Mouse (Mus musculus) hindbrain, embryonic 11.5 days (tissue): ENCODE data around the gene Mboat2. TPM values are rescaled to one million over a fixed set of nuclear protein-coding genes. Genes with fewer than 3 reads are reported as not detected.

Source experiments
- ATAC-seq: fragments of 200-750 bp; cut with Nextera tagmentation; 2 replicates; pipeline ENCODE4 v1.8.0; 2017; ENCODE audit warnings: mild to moderate bottlenecking, moderate TSS enrichment, moderate library complexity; ENCODE audit not compliant: low FRiP score
- DNase-seq: peaks from one replicate; pipeline ENCODE4 v3.0.0-alpha.2; 2015; ENCODE audit warnings: low spot score
- H3K27ac ChIP-seq: fragments of 300-500 bp; sonication (generic); 2 replicates; pipeline ENCODE4 v1.5.1; 2014; ENCODE audit warnings: mild to moderate bottlenecking, low read depth, low read length
- H3K27me3 ChIP-seq: fragments of 300-500 bp; sonication (generic); 2 replicates; pipeline ENCODE4 v1.6.1; 2014; ENCODE audit warnings: mild to moderate bottlenecking, low read length, moderate library complexity, mixed read lengths; ENCODE audit not compliant: control insufficient read depth, insufficient read depth
- H3K36me3 ChIP-seq: fragments of 300-500 bp; sonication (generic); 2 replicates; pipeline ENCODE4 v1.6.1; 2014; ENCODE audit warnings: mild to moderate bottlenecking, low read length, moderate library complexity, mixed read lengths; ENCODE audit not compliant: control insufficient read depth, insufficient read depth
- H3K4me1 ChIP-seq: fragments of 300-500 bp; sonication (generic); replicated peaks from 2 replicates; pipeline ENCODE4 v1.6.1; 2014; ENCODE audit warnings: low read length, mixed read lengths; ENCODE audit not compliant: control insufficient read depth, insufficient read depth
- H3K4me2 ChIP-seq: fragments of 300-500 bp; sonication (generic); replicated peaks from 2 replicates; pipeline ENCODE4 v1.6.1; 2014; ENCODE audit warnings: mild to moderate bottlenecking, low read depth, low read length
- H3K4me3 ChIP-seq: fragments of 300-500 bp; sonication (generic); 2 replicates; pipeline ENCODE4 v1.5.1; 2014; ENCODE audit warnings: low read depth, low read length
- H3K9ac ChIP-seq: fragments of 300-500 bp; sonication (generic); 2 replicates; pipeline ENCODE4 v1.6.1; 2014; ENCODE audit warnings: low read depth, low read length
- H3K9me3 ChIP-seq: fragments of 300-500 bp; sonication (generic); 2 replicates; pipeline ENCODE4 v1.6.1; 2016; ENCODE audit warnings: low read length; ENCODE audit not compliant: control insufficient read depth
- WGBS: fragments of 180-500 bp; shearing (Covaris S2); extraction: QIAGEN DNeasy Blood & Tissue Kit; methylation state at CpG from one replicate; pipeline ENCODE4 v1.1.7; 2014; 5-methylcytosine and 5-hydroxymethylcytosine counted together
- polyA plus RNA-seq: library from polyadenylated mRNA; unstranded; fragments of >200 nt; fragmentation: Nextera tagmentation; extraction: Ambion mirVana; gene quantifications from 2 replicates; pipeline ENCODE4 v1.2.1, GENCODE M21; 2014

Mboat2 gene
- polyA plus RNA-seq, 1 experiment from 2014 or later: 59.5 TPM

- DNase-seq: peak; percentile 33
- Histone ChIP-seq H3K36me3 (no peaks in the 10 kb centered on the region), H3K27ac (no peak overlapping the region), H3K4me2 (no peak overlapping the region), H3K4me1 (peaks cover 2% of the 10 kb centered on the region; the same call in 1 of the 2 replicates), H3K9ac (no peak overlapping the region), H3K27me3 (no peaks in the 10 kb centered on the region), H3K9me3 (no peaks in the 10 kb centered on the region), H3K4me3 (no peak overlapping the region)
- no peak for ATAC-seq
- WGBS: 16% methylated on average over 4 of the region's 4 CpGs
These were observed 40.2 kb downstream of the Mboat2 start for GRCm38 (mm10) chr12:24870901-24871300.

GRCm38 (mm10) chr12:24872264-24872663 lies 41.6 kb downstream of the Mboat2 start:
- 95% methylated on average over 8 of the region's 8 CpGs for WGBS
- H3K36me3 ChIP-seq: no peaks in the 10 kb centered on the region
- ATAC-seq (no peak), DNase-seq (no peak)
- H3K9ac ChIP-seq: no peak overlapping the region
- H3K27me3 ChIP-seq: no peaks in the 10 kb centered on the region
- H3K4me3 ChIP-seq: no peak overlapping the region
- no peak overlapping the region for H3K27ac ChIP-seq
- H3K9me3 ChIP-seq: no peaks in the 10 kb centered on the region
- H3K4me1 ChIP-seq: 0 out of 2 replicates have a peak, but pooled peaks cover 2% of the 10 kb centered on the region
- no peak overlapping the region for H3K4me2 ChIP-seq

- Histone ChIP-seq H3K36me3 (no peaks in the 10 kb centered on the region), H3K27ac (no peak overlapping the region), H3K9ac (no peak overlapping the region), H3K27me3 (no peaks in the 10 kb centered on the region), H3K4me3 (no peak overlapping the region), H3K9me3 (no peaks in the 10 kb centered on the region), H3K4me2 (no peak overlapping the region), H3K4me1 (0 out of 2 replicates have a peak, but pooled peaks cover 2% of the 10 kb centered on the region)
- 82% methylated on average over 10 of the region's 10 CpGs for WGBS
- ATAC-seq: no peak
- DNase-seq: no peak
These were observed 42.0 kb downstream of the Mboat2 start for GRCm38 (mm10) chr12:24872689-24873088.

- 82% methylated on average over 1 of the region's 1 CpGs for WGBS
- no peaks in the 10 kb centered on the region for H3K36me3 ChIP-seq
- ATAC-seq (no peak), DNase-seq (no peak)
- 0 out of 2 replicates have a peak, but pooled peaks cover 2% of the 10 kb centered on the region for H3K4me1 ChIP-seq
- no peak overlapping the region for H3K4me2 ChIP-seq
- H3K27ac ChIP-seq: no peak overlapping the region
- H3K9ac ChIP-seq: no peak overlapping the region
- no peak overlapping the region for H3K4me3 ChIP-seq
- H3K9me3 ChIP-seq: no peaks in the 10 kb centered on the region
- no peaks in the 10 kb centered on the region for H3K27me3 ChIP-seq
These were observed 45.2 kb downstream of the Mboat2 start for GRCm38 (mm10) chr12:24875908-24876307.

- Histone ChIP-seq H3K9ac (no peak overlapping the region), H3K9me3 (no peaks in the 10 kb centered on the region), H3K4me3 (no peak overlapping the region), H3K4me1 (no peaks in the 10 kb centered on the region), H3K4me2 (no peak overlapping the region), H3K27ac (no peak overlapping the region), H3K27me3 (no peaks in the 10 kb centered on the region), H3K36me3 (no peaks in the 10 kb centered on the region)
- 74% methylated on average over 7 of the region's 7 CpGs for WGBS
- DNase-seq (no peak), ATAC-seq (no peak)
These were observed 46.6 kb downstream of the Mboat2 start for GRCm38 (mm10) chr12:24877231-24877630.

GRCm38 (mm10) chr12:24878090-24878489 lies 47.4 kb downstream of the Mboat2 start:
- WGBS: 95% methylated on average over 6 of the region's 6 CpGs
- DNase-seq (no peak), ATAC-seq (no peak)

GRCm38 (mm10) chr12:24878735-24879362 lies 48.2 kb downstream of the Mboat2 start:
- DNase-seq (no peak), ATAC-seq (no peak)
- H3K36me3 ChIP-seq: no peaks in the 10 kb centered on the region
- H3K4me1 ChIP-seq: no peaks in the 10 kb centered on the region
- no peak overlapping the region for H3K27ac ChIP-seq
- no peak overlapping the region for H3K4me2 ChIP-seq
- no peak overlapping the region for H3K4me3 ChIP-seq
- no peaks in the 10 kb centered on the region for H3K27me3 ChIP-seq
- no peak overlapping the region for H3K9ac ChIP-seq
- no peaks in the 10 kb centered on the region for H3K9me3 ChIP-seq
- 42% methylated on average over 5 of the region's 5 CpGs for WGBS

More at GRCm38 (mm10) chr12:24878090-24878489, 47.4 kb downstream of the Mboat2 start:
- H3K36me3 ChIP-seq: no peaks in the 10 kb centered on the region
- no peak overlapping the region for H3K9ac ChIP-seq
- no peaks in the 10 kb centered on the region for H3K4me1 ChIP-seq
- no peak overlapping the region for H3K4me3 ChIP-seq
- H3K27ac ChIP-seq: no peak overlapping the region
- no peaks in the 10 kb centered on the region for H3K9me3 ChIP-seq
- H3K4me2 ChIP-seq: no peak overlapping the region
- no peaks in the 10 kb centered on the region for H3K27me3 ChIP-seq

GRCm38 (mm10) chr12:24879613-24880029 lies 48.9 kb downstream of the Mboat2 start:
- Histone ChIP-seq H3K36me3 (no peaks in the 10 kb centered on the region), H3K9me3 (no peaks in the 10 kb centered on the region), H3K4me2 (no peak overlapping the region), H3K9ac (no peak overlapping the region), H3K27ac (no peak overlapping the region), H3K4me3 (no peak overlapping the region), H3K27me3 (no peaks in the 10 kb centered on the region), H3K4me1 (no peaks in the 10 kb centered on the region)
- 81% methylated on average over 10 of the region's 10 CpGs for WGBS
- ATAC-seq (no peak), DNase-seq (no peak)

GRCm38 (mm10) chr12:24883279-24883678 lies 52.6 kb downstream of the Mboat2 start:
- Histone ChIP-seq H3K9me3 (no peaks in the 10 kb centered on the region), H3K36me3 (no peaks in the 10 kb centered on the region), H3K4me2 (no peak overlapping the region), H3K4me1 (no peaks in the 10 kb centered on the region), H3K27ac (no peak overlapping the region), H3K27me3 (no peaks in the 10 kb centered on the region), H3K4me3 (no peak overlapping the region), H3K9ac (no peak overlapping the region)
- no peak for DNase-seq
- 90% methylated on average over 3 of the region's 3 CpGs for WGBS
- no peak for ATAC-seq
